Mouse (Mus musculus) regulatory T cell (primary cell): ENCODE results near the gene Krt90.

Source experiments
- in situ Hi-C: fragments of 300-600 bp; cut with MboI, MseI; formaldehyde crosslinking; loops from one replicate; pipeline ENCODE4 v1.15.1; 2025; ENCODE audit warnings: high pct_unique_total_duplicates

Gene Krt90

GRCm38 (mm10) chr15:101517161-101517560 lies 45.6 kb downstream of the Krt90 start, which contains the start of gene Gm49425:
TSS of gene Gm49425 (minus strand) at chr15:101517261.
- in situ Hi-C loops: loop anchor here (5.0 kb wide), 1 partner anchor 85 kb away; no protein-coding TSS in a partner anchor

DNA sequence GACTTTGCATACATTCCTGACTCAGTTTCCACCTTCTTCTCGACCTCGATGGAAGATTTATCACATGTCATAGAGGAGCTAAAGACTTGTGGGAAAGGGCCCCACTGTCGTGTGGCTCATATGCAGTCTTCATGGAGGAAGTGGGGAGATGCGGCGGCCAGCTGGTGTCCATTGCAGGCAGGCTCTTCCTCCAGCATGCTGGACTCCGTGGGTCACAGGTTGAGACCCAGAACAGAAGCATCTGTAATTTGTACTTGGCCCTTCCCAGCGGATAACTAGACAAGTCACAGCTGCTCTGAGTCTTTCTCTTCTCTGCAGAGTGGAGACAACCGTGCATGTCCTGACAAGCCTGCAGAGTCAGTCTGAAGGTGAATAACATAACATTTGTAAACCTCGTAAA lies 54.5 kb downstream of the Krt90 start:
- in situ Hi-C loops: no loop called here

DNA sequence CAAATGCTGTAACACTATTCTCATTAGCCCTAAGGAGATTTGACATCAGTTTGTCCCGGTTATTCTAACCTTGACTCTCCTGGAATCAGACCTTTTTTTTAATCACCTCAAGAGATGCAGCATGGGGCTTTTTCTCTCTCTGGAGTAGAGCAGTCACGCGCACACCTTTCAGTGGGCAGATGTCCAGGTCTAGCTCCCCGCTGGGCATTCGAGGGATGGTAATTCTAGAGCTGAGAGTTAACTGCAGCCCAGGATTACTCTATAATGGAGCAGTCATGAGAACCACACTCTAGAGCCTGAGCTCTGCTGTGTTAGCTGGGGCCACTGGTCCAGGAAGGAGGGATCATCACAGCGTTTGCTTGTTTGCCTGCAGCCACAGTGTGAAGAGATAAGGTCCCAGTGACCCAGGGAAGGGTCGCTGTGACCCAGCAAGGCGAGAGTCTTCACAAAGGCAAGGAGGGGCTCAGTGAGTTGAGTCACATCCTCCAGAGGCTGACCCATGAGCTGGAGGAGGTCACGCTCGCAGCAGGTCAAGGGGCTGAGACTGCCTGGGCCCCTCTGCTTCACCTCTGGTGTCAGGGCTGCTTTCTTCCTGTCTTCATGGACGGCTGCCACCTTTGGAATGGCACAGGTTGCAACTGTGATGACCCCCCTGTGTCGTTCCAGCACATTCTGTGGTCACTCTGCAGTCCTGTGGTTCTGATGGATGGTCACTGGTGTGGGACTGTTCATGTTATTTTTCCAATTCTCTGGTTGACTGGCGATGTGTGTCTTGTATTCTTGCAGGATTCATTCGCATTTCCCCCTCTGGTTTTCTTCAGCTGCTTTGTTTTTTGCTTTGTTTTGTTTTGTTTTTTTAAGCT lies 55.6 kb downstream of the Krt90 start:
- in situ Hi-C loops: no loop called here
